ENCODE assay signal across 8 mouse cellular contexts in the genomic region with DNA sequence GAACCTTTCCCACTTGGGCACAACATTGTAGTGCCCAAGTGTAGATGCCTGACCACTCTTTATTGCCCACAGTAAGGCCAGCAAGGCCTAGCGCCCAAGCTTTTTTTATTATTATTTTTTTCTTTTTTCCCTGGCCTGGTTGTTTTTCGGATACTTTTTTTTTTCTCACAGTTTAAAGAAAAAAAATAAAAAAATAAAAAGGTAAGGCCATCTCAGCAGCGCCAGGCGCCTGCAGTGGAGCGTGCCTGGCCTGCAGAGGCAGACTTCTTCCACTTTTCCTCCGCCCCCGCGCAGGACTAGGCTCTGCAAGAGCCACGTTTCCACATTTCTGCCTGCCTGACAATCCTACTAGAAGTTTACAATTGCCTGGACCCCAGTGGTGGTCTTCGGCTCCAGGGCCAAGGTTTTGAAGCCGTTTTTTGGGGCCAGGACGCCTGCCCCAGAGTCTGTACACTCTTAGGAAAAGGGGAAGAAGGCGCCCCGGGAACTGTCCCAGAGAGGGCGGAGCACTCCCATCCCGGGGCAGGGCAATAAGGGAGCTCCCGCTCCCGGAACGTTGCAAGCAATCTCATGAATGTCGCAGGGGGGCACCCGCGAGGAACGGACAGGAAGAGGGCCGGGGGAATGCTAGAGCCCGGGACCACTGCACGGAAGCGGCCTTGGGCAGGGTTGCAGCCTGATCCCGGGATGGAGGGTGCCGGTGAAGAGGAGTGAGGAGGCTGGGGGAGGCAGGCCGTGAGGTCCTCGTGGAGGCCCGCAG. TPM values are rescaled to one million over a fixed set of nuclear protein-coding genes. Genes with fewer than 3 reads are reported as not detected.
DNase-seq lines count a peak whose midpoint lies in the region; ATAC-seq lines count a peak whose summit lies in the region.

Gene Stx16, plus strand, starts transcription at position 636 of the 760 bp plus-strand sequence.

- H3K9me3 ChIP-seq in hindbrain, embryonic 14.5 days (ENCODE audit: control insufficient read depth, low read length): no peaks in the 10 kb centered on the region

- peak; percentile 96 for DNase-seq in R1 (ENCODE audit: low read depth, low spot score)
- DNase-seq in cerebellum, postnatal 25 days: peak; percentile 94 to 96
- peak; percentile 89 to 91 for DNase-seq in frontal cortex, postnatal 25 days (ENCODE audit: low spot score in 2 of 2)
- peak; percentile 84 for DNase-seq in hindbrain, embryonic 14.5 days (ENCODE audit: low spot score)
- DNase-seq in layer of hippocampus, postnatal 36 days: peak; percentile 91 to 93
- peak; percentile 94 for DNase-seq in lung, postnatal 36 days
- DNase-seq in retina, postnatal 1 day: peak; percentile 95
- peak; percentile 92 to 98 for DNase-seq in urinary bladder, adult 18-20 months (ENCODE audit: low spot score in 2 of 2)

- peaks cover 40% of the 10 kb centered on the region for H3K4me1 ChIP-seq in hindbrain, embryonic 14.5 days (replicated peaks; ENCODE audit: control insufficient read depth, insufficient read depth, low read length)

- peak within 1 kb of the TSS; percentile 98 for H3K4me2 ChIP-seq in hindbrain, embryonic 14.5 days (replicated peaks)

- 1% methylated on average over 32 of the region's 32 CpGs for WGBS in hindbrain, embryonic 14.5 days

- peak within 1 kb of the TSS; percentile 78 for H3K4me3 ChIP-seq in hindbrain, embryonic 14.5 days (replicated peaks; ENCODE audit: low read length)

- peak; percentile 93 for ATAC-seq in hindbrain, embryonic 14.5 days (ENCODE audit: low FRiP score)

- H3K27ac ChIP-seq in hindbrain, embryonic 14.5 days: peak within 1 kb of the TSS; percentile 88

- no peaks in the 10 kb centered on the region for H3K36me3 ChIP-seq in hindbrain, embryonic 14.5 days (replicated peaks; ENCODE audit: control insufficient read depth, insufficient read depth)

- no peaks in the 10 kb centered on the region for H3K27me3 ChIP-seq in hindbrain, embryonic 14.5 days (ENCODE audit: control insufficient read depth, insufficient read depth, low read length)

- peak within 1 kb of the TSS; percentile 81 for H3K9ac ChIP-seq in hindbrain, embryonic 14.5 days

RNA-seq across cellular contexts. Expression of gene Stx16, which starts in this region (rescaled TPM):
- 8.1 and 9.2 TPM in 2 replicates for polyA plus RNA-seq in hindbrain, embryonic 14.5 days (2014; fragmentation: Nextera tagmentation; extraction: Ambion mirVana)
- total RNA-seq in layer of hippocampus, postnatal 36 days (2021): 10 to 100 TPM; 65.2 to 67.0 TPM

Comparison
In these comparisons a context has a peak if more than half of its experiments do, and no peak if none do; other contexts are left out.
1. Peak in every context shown above with its lines: DNase-seq, ATAC-seq, H3K4me3 ChIP-seq and H3K27ac ChIP-seq.